Mouse (Mus musculus) myocyte (in vitro differentiated cells): ENCODE results near the gene Bmx.

ENCODE experiments used
- CEBPB ChIP-seq: IDR thresholded peaks from 2 replicates; pipeline ENCODE4 v1.6.1; 2011; ENCODE audit warnings: mild to moderate bottlenecking, moderate library complexity; ENCODE audit not compliant: poor library complexity, insufficient read depth, severe bottlenecking
- POLR2A ChIP-seq: IDR thresholded peaks from one replicate; pipeline ENCODE4 v1.6.1; 2011; ENCODE audit warnings: low read depth, mild to moderate bottlenecking, control low read depth, moderate library complexity; ENCODE audit not compliant: insufficient read length
- USF1 ChIP-seq: IDR thresholded peaks from one replicate; pipeline ENCODE4 v1.6.1; 2011; ENCODE audit warnings: low read depth, mild to moderate bottlenecking, control low read depth, moderate library complexity

- TF ChIP-seq POLR2A (no peak), USF1 (no peak), CEBPB (no peak)
These were observed 4.3 kb upstream of the Bmx start for GRCm38 (mm10) chrX:164262286-164262685.
